Mouse (Mus musculus) heart, embryonic 13.5 days (tissue): ENCODE results near the gene Psmb3. TPM values are rescaled to one million over a fixed set of nuclear protein-coding genes. Genes with fewer than 3 reads are reported as not detected.

ENCODE experiments used
- ATAC-seq: fragments of 200-750 bp; cut with Nextera tagmentation; 2 replicates; pipeline ENCODE4 v1.8.0; 2017; ENCODE audit warnings: moderate TSS enrichment; ENCODE audit not compliant: insufficient number of reproducible peaks, low FRiP score, low TSS enrichment; ENCODE audit errors: extremely low read depth
- H3K27ac ChIP-seq: fragments of 300-500 bp; sonication (generic); replicated peaks from 2 replicates; pipeline ENCODE4 v1.5.1; 2015; ENCODE audit warnings: moderate library complexity, mild to moderate bottlenecking, inconsistent platforms
- H3K27me3 ChIP-seq: fragments of 300-500 bp; sonication (generic); replicated peaks from 2 replicates; pipeline ENCODE4 v1.6.1; 2015; ENCODE audit warnings: mild to moderate bottlenecking, inconsistent platforms
- H3K36me3 ChIP-seq: fragments of 300-500 bp; sonication (generic); 2 replicates; pipeline ENCODE4 v1.6.1; 2015; ENCODE audit warnings: mild to moderate bottlenecking, inconsistent platforms
- H3K4me1 ChIP-seq: fragments of 300-500 bp; sonication (generic); 2 replicates; pipeline ENCODE4 v1.6.1; 2015; ENCODE audit warnings: inconsistent platforms
- H3K4me2 ChIP-seq: fragments of 300-500 bp; sonication (generic); 2 replicates; pipeline ENCODE4 v1.6.1; 2015; ENCODE audit warnings: inconsistent platforms, mild to moderate bottlenecking, moderate library complexity
- H3K4me3 ChIP-seq: fragments of 300-500 bp; sonication (generic); 2 replicates; pipeline ENCODE4 v1.5.1; 2015; ENCODE audit warnings: moderate library complexity, mild to moderate bottlenecking, inconsistent platforms
- H3K9ac ChIP-seq: fragments of 300-500 bp; sonication (generic); 2 replicates; pipeline ENCODE4 v1.6.1; 2015; ENCODE audit warnings: inconsistent platforms, mild to moderate bottlenecking, moderate library complexity
- H3K9me3 ChIP-seq: fragments of 300-500 bp; sonication (generic); 2 replicates; pipeline ENCODE4 v1.6.1; 2016; ENCODE audit warnings: inconsistent platforms
- WGBS: fragments of 180-500 bp; shearing (Covaris S2); methylation state at CpG from one replicate; pipeline ENCODE4 v1.1.7; 2015; ENCODE audit warnings: mixed read lengths; 5-methylcytosine and 5-hydroxymethylcytosine counted together
- polyA plus RNA-seq: library from polyadenylated mRNA; unstranded; fragments of >200 nt; fragmentation: Nextera tagmentation; extraction: Ambion mirVana; gene quantifications from 2 replicates; pipeline ENCODE4 v1.2.1, GENCODE M21; 2015

The Psmb3 gene
- polyA plus RNA-seq, 1 experiment from 2014 or later = 371 TPM

DNA sequence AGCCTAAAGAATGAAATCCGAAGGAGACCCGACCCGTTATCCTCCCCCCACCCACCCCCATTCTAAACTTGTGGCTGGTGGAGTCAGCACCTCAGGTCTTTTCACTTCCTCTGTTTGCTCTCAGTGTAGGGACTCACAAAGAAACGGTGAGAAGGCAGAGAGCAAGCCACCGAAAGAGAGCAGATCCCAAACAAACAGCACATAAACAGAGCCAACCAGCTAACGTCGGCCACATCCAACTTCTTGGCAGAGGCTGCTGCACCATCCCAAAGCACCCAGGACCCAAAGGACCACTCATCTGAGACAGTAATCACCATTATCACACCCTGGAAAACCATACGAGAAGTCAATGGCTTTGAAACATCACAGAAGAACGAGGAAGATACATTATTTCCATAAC, 40.2 kb downstream of the Psmb3 start:
- H3K9me3 ChIP-seq = 0 out of 2 replicates have a peak, but pooled peaks cover 2% of the 10 kb centered on the region
- peaks cover 31% of the 10 kb centered on the region for H3K4me1 ChIP-seq
- ATAC-seq = no peak
- H3K4me3 ChIP-seq = peak overlapping the region; percentile 88
- H3K4me2 ChIP-seq = peak overlapping the region; percentile 92
- peak overlapping the region; percentile 95; the same call in 1 of the 2 replicates for H3K27ac ChIP-seq
- 33% methylated on average over 9 of the region's 9 CpGs for WGBS
- H3K9ac ChIP-seq = peak overlapping the region; percentile 94
- H3K27me3 ChIP-seq = no peaks in the 10 kb centered on the region
- peaks cover 36% of the 10 kb centered on the region for H3K36me3 ChIP-seq

DNA sequence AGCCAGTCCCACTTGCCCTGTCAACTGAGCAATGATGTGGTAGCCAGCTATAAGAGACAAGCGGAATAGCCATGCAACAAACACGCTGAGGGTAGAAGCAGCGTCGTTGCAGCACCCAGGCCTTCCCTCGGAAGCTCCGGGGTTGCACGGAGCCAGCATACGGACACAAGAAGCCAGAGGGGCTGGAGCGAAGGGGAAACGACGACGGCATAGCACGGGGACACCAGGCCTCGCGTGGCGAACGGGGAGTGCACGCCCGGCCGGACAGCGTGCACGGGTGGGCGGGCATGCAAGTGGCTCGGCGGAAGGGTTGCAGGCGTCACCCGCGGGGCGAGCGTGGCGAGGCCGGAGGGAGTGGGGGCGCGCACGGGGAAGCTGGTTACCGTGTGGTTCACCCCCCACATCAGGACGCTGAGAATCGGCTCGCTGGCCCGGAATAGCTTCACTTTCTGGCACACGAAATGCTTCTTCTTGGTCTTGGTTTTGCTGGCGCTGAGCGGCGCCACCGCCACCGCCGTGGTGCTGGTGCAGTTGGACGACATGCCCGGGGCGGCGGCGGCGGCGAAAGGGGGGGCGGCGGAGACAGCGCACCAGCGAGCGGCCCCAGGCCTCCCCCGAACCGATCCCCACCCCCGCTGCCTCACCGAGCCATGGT, 41.0 kb downstream of the Psmb3 start, which contains the start of gene Pip4k2b:
Pip4k2b (minus strand) TSS at position 642 of the 655 bp plus-strand sequence.
- under 1% methylated on average over 54 of the region's 63 CpGs for WGBS
- Histone ChIP-seq H3K9ac (peak within 1 kb of the TSS; percentile 94), H3K9me3 (0 out of 2 replicates have a peak, but pooled peaks cover under 1% of the 10 kb centered on the region), H3K4me2 (peak within 1 kb of the TSS; percentile 92), H3K27me3 (no peaks in the 10 kb centered on the region), H3K27ac (peak within 1 kb of the TSS; percentile 95), H3K4me3 (peak within 1 kb of the TSS; percentile 88), H3K36me3 (peaks cover 42% of the 10 kb centered on the region), H3K4me1 (peaks cover 31% of the 10 kb centered on the region)
- peak; percentile 62 for ATAC-seq

DNA sequence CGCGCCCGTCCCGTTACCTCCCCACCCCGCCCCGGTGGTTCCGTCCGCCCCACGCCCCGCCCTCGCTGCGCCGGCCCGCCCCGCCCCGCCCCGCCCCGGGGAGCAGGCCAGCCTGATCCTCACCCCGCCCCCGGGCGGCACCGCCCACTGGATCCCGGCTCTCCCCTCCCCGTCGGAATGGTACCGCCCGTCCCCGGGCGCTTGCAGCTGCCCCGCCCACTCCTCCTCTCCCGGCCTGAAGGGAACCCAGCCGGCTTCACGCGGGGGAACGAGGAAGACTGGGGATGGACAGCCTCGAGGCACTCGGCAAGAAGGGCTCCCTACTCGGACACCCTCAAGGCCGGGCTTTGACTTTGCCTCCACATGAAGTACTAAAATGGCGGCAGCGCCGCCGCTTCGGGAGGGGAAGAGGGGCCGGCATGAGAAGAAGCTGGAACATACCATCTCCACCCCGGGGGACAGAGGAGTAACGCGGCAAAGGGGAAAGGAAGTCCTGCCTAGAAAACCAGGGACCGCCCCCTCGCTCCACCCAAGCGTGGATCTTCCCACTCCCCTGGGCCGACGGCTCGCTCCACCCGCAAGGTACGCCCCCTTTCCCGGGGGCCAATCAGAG, 41.6 kb downstream of the Psmb3 start:
- Histone ChIP-seq H3K27me3 (no peaks in the 10 kb centered on the region), H3K9ac (peak overlapping the region; percentile 94), H3K4me2 (peak overlapping the region; percentile 92), H3K27ac (peak overlapping the region; percentile 95), H3K36me3 (peaks cover 45% of the 10 kb centered on the region), H3K4me1 (peaks cover 31% of the 10 kb centered on the region), H3K9me3 (no peaks in the 10 kb centered on the region), H3K4me3 (peak overlapping the region; percentile 88)
- ATAC-seq = peak; percentile 89
- WGBS = under 1% methylated on average over 29 of the region's 57 CpGs

GRCm38 (mm10) chr11:97745331-97745721, 42.1 kb downstream of the Psmb3 start:
- peaks cover 26% of the 10 kb centered on the region for H3K4me1 ChIP-seq
- H3K27me3 ChIP-seq = no peaks in the 10 kb centered on the region
- H3K36me3 ChIP-seq = peaks cover 50% of the 10 kb centered on the region
- H3K4me2 ChIP-seq = peak overlapping the region; percentile 66
- no peak overlapping the region for H3K27ac ChIP-seq
- peak overlapping the region; percentile 88 for H3K4me3 ChIP-seq
- no peak for ATAC-seq
- H3K9me3 ChIP-seq = no peaks in the 10 kb centered on the region
- H3K9ac ChIP-seq = peak overlapping the region; percentile 94; the same call in 1 of the 2 replicates
- WGBS = 9% methylated on average over 13 of the region's 13 CpGs

DNA sequence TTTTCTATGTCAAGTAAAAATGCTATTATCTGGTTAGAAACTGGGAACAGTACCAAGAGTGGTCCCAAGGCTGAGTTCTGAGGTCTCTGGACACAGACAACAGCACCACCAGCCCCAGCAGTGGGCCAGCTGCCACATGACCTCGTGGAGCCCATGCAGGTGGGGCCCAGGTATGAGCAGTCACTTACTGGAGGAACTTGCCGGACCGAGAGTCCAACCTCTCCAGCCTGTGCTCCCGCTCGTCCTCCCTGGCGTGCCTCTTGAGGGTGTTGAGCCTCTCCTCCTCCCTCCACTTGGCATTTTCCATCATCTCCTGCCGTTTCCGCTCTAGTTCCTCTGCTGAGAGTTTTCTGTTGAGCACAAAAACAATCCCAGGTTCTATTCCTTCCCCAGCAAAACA, 44.6 kb downstream of the Psmb3 start:
- Histone ChIP-seq H3K9ac (no peak overlapping the region), H3K9me3 (no peaks in the 10 kb centered on the region), H3K36me3 (peaks cover 68% of the 10 kb centered on the region), H3K4me1 (peaks cover 14% of the 10 kb centered on the region), H3K4me2 (no peak overlapping the region), H3K4me3 (no peak overlapping the region), H3K27me3 (no peaks in the 10 kb centered on the region), H3K27ac (no peak overlapping the region)
- ATAC-seq = no peak
- WGBS = 93% methylated on average over 8 of the region's 8 CpGs

DNA sequence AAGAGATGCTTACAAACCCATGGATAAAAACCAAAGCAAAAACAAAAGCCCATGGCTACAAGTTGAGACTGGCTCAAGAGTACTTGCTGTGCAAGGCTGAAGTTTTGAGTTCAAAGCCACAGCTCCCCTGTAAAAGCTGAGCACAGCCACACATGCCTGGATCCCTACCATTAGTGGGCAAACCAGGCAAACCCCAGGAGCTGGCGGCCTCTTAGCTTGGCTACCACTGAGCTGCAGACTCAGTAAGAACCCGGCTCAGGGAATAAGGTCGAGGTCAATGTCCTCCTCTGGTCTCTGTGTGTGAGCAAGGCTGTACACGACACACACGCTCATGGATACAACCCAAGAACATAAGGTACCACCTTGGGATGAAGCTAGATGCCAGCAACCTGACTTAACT, 45.3 kb downstream of the Psmb3 start:
- Histone ChIP-seq H3K9ac (no peak overlapping the region), H3K27ac (no peak overlapping the region), H3K4me1 (peaks cover 6% of the 10 kb centered on the region), H3K36me3 (peaks cover 75% of the 10 kb centered on the region), H3K9me3 (no peaks in the 10 kb centered on the region), H3K4me3 (no peak overlapping the region), H3K4me2 (no peak overlapping the region), H3K27me3 (no peaks in the 10 kb centered on the region)
- WGBS = 82% methylated on average over 5 of the region's 5 CpGs
- ATAC-seq = no peak

DNA sequence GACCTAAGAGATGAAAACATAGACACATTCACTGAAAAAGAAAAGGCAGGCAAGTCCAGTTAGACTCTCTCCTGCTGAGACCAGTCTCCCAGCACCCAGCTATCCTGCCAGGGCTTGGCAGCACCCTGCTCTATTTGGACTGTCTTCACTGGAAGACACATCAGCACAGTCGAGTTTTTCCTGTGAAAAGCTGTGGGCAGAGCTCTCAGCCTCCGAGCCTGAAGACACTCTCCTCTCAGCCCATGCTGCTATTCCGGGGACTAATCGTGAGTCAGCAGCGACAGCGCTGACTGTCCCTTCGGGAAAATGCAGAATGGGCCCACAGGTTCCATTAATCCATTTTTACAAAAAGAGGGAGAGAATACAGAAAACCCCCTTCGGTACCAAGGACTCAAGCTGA, 50.1 kb downstream of the Psmb3 start:
- Histone ChIP-seq H3K27ac (no peak overlapping the region), H3K27me3 (no peaks in the 10 kb centered on the region), H3K4me3 (no peak overlapping the region), H3K4me2 (no peak overlapping the region), H3K4me1 (no peaks in the 10 kb centered on the region), H3K9me3 (no peaks in the 10 kb centered on the region), H3K36me3 (peaks cover 98% of the 10 kb centered on the region), H3K9ac (no peak overlapping the region)
- no peak for ATAC-seq
- WGBS = 82% methylated on average over 8 of the region's 8 CpGs

GRCm38 (mm10) chr11:97758125-97758524, 54.9 kb downstream of the Psmb3 start:
- H3K4me2 ChIP-seq = no peak overlapping the region
- no peak overlapping the region for H3K9ac ChIP-seq
- no peaks in the 10 kb centered on the region for H3K9me3 ChIP-seq
- no peaks in the 10 kb centered on the region for H3K27me3 ChIP-seq
- H3K4me1 ChIP-seq = no peaks in the 10 kb centered on the region
- H3K36me3 ChIP-seq = peaks cover 95% of the 10 kb centered on the region
- WGBS = 86% methylated on average over 1 of the region's 1 CpGs
- H3K4me3 ChIP-seq = no peak overlapping the region
- no peak overlapping the region for H3K27ac ChIP-seq
- no peak for ATAC-seq

GRCm38 (mm10) chr11:97758942-97759341, 55.7 kb downstream of the Psmb3 start:
- H3K4me3 ChIP-seq = no peak overlapping the region
- peaks cover 94% of the 10 kb centered on the region for H3K36me3 ChIP-seq
- no peaks in the 10 kb centered on the region for H3K4me1 ChIP-seq
- no peak overlapping the region for H3K9ac ChIP-seq
- ATAC-seq = no peak
- no peaks in the 10 kb centered on the region for H3K9me3 ChIP-seq
- H3K27me3 ChIP-seq = no peaks in the 10 kb centered on the region
- no peak overlapping the region for H3K27ac ChIP-seq
- 60% methylated on average over 6 of the region's 6 CpGs for WGBS
- H3K4me2 ChIP-seq = no peak overlapping the region

- H3K27me3 ChIP-seq = no peaks in the 10 kb centered on the region
- no peak overlapping the region for H3K9ac ChIP-seq
- no peak overlapping the region for H3K27ac ChIP-seq
- no peaks in the 10 kb centered on the region for H3K9me3 ChIP-seq
- peaks cover 10% of the 10 kb centered on the region for H3K4me1 ChIP-seq
- H3K4me3 ChIP-seq = no peak overlapping the region
- no peak overlapping the region for H3K4me2 ChIP-seq
- H3K36me3 ChIP-seq = peaks cover 72% of the 10 kb centered on the region
- no peak for ATAC-seq
These were observed 58.4 kb downstream of the Psmb3 start for GRCm38 (mm10) chr11:97761638-97762037.
